Comparison of ENCODE assay signal across 8 mouse cellular contexts in genomic region chr4:123750707-123751312, GRCm38 (mm10). TPM values are rescaled to one million over a fixed set of nuclear protein-coding genes. Genes with fewer than 3 reads are reported as not detected.
DNase-seq lines count a peak whose midpoint lies in the region; ATAC-seq and TF ChIP-seq lines count a peak whose summit lies in the region.

No protein-coding gene starts in this region.

- peak overlapping the region; percentile 90 for H3K4me2 ChIP-seq in lung, embryonic 15.5 days

- peaks cover 9% of the 10 kb centered on the region for H3K4me1 ChIP-seq in heart, adult 2 months (ENCODE audit: control insufficient read depth, insufficient read depth, low read length)
- peaks cover 15% of the 10 kb centered on the region for H3K4me1 ChIP-seq in lung, embryonic 15.5 days

- ATAC-seq in lung, embryonic 15.5 days (ENCODE audit: borderline replicate concordance, extremely low read depth, low FRiP score, low TSS enrichment) = no peak; the same call in 1 of the 2 replicates

- TF ChIP-seq EP300 in heart, adult 2 months (IDR thresholded peaks at IDR 0.05; ENCODE audit: insufficient read depth, low read depth, low read length) = 0 out of 2 replicates have a peak, but pooled peaks have one; percentile 27

- H3K27me3 ChIP-seq in heart, adult 2 months (ENCODE audit: control insufficient read depth, insufficient read depth, low read length) = no peaks in the 10 kb centered on the region
- H3K27me3 ChIP-seq in lung, embryonic 15.5 days = no peaks in the 10 kb centered on the region
- no peaks in the 10 kb centered on the region for H3K27me3 ChIP-seq in splenic B cell, adult 2 months (ENCODE audit: control insufficient read depth, insufficient read depth, low read length, poor library complexity, severe bottlenecking)

- no peak for TF ChIP-seq CTCF in heart, adult 2 months (IDR thresholded peaks at IDR 0.05)

- peak overlapping the region; percentile 65 for H3K9ac ChIP-seq in heart, adult 2 months (ENCODE audit: low read depth, low read length)
- H3K9ac ChIP-seq in lung, embryonic 15.5 days = 0 out of 2 replicates have a peak overlapping the region, but pooled peaks have one; percentile 21

- peak overlapping the region; percentile 81 for H3K27ac ChIP-seq in heart, adult 2 months
- no peak overlapping the region for H3K27ac ChIP-seq in lung, embryonic 15.5 days

- peak; percentile 33 for DNase-seq in retina, embryonic 14.5 days (ENCODE audit: low spot score)
- DNase-seq in retina, postnatal 1 day = no peak
- peak; percentile 70 for DNase-seq in cerebellum, adult 9-10 months
- peak; percentile 30 to 65 for DNase-seq in heart, adult 2 months
- peak; percentile 47 to 49 for DNase-seq in kidney, adult 8-10 months
- peak; percentile 57 for DNase-seq in splenic B cell, adult 2 months (ENCODE audit: low read depth, low spot score)
- no peak for DNase-seq in urinary bladder, postnatal 4 days (ENCODE audit: low spot score in 2 of 2)

- peaks cover 6% of the 10 kb centered on the region; the same call in 1 of the 2 replicates for H3K79me2 ChIP-seq in heart, adult 2 months (replicated peaks; ENCODE audit: control insufficient read depth, insufficient read depth, low read length)

- H3K36me3 ChIP-seq in heart, adult 2 months (ENCODE audit: control insufficient read depth, insufficient read depth, low read length) = peaks cover 12% of the 10 kb centered on the region
- no peaks in the 10 kb centered on the region for H3K36me3 ChIP-seq in lung, embryonic 15.5 days
- H3K36me3 ChIP-seq in splenic B cell, adult 2 months (ENCODE audit: control insufficient read depth, insufficient read depth, low read length, poor library complexity, severe bottlenecking) = no peaks in the 10 kb centered on the region

- peak overlapping the region; percentile 88 for H3K4me3 ChIP-seq in heart, adult 2 months
- H3K4me3 ChIP-seq in lung, embryonic 15.5 days = peak overlapping the region; percentile 89

- H3K9me3 ChIP-seq in lung, embryonic 15.5 days = no peaks in the 10 kb centered on the region

- TF ChIP-seq POLR2A in heart, adult 2 months (IDR thresholded peaks at IDR 0.05; ENCODE audit: insufficient read depth, low read depth, low read length) = no peak

- intact Hi-C loops in heart, adult 2 months (cut with DNase I) = loop anchor here (1.0 to 2.0 kb wide), 2 partner anchors 34 to 154 kb away; partner anchors contain the start of gene Mycbp

- under 1% methylated on average over 8 of the region's 8 CpGs for WGBS in heart, adult 2 months
- under 1% methylated on average over 8 of the region's 8 CpGs for WGBS in lung, embryonic 15.5 days

RNA-seq across cellular contexts. Expression of gene Akirin1, which starts 0.7 kb away (rescaled TPM):
- total RNA-seq in heart, adult 2 months (2021) = 10 to 100 TPM; 24.2 to 28.3 TPM
- polyA plus RNA-seq in heart, adult 2 months (2012; rRNA removed) = 13.4 and 19.2 TPM in 2 replicates
- 43.7 and 44.5 TPM in 2 replicates for polyA plus RNA-seq in lung, embryonic 15.5 days (2015; fragmentation: Nextera tagmentation; extraction: Ambion mirVana)

RNA-seq across cellular contexts. Expression of gene Ndufs5, which starts 32.8 kb away (rescaled TPM):
- 100 to 1,000 TPM; 410 to 474 TPM for total RNA-seq in heart, adult 2 months (2021)
- polyA plus RNA-seq in heart, adult 2 months (2012; rRNA removed) = 197 and 331 TPM in 2 replicates
- 263 and 281 TPM in 2 replicates for polyA plus RNA-seq in lung, embryonic 15.5 days (2015; fragmentation: Nextera tagmentation; extraction: Ambion mirVana)

RNA-seq across cellular contexts. Expression of gene Rhbdl2, which starts 36.9 kb away (rescaled TPM):
- total RNA-seq in heart, adult 2 months (2021) = not detected
- 0.23 and 0.33 TPM in 2 replicates for polyA plus RNA-seq in heart, adult 2 months (2012; rRNA removed)
- polyA plus RNA-seq in lung, embryonic 15.5 days (2015; fragmentation: Nextera tagmentation; extraction: Ambion mirVana) = 0.74 and 2.2 TPM in 2 replicates

Comparison
In these comparisons a context has a peak if more than half of its experiments do, and no peak if none do; other contexts are left out.
1. DNase-seq: peak in retina, embryonic 14.5 days (single experiment), cerebellum, adult 9-10 months (single experiment), heart, adult 2 months (2 of 2), kidney, adult 8-10 months (2 of 2) and splenic B cell, adult 2 months (single experiment); none in retina, postnatal 1 day (single experiment) and urinary bladder, postnatal 4 days (0 of 2).